Mouse (Mus musculus) CD8-positive naive resting alpha-beta T cell, adult 2 months (primary cell): ENCODE results near the gene Cfap157.
A peak's percentile ranks its signal among the peaks of the same experiment; 100 is the strongest.

Experiments used
- DNase-seq, 2 experiments: peaks; one replicate each; pipeline ENCODE4 v3.0.0; 2022; ENCODE audit warnings: low read depth in 2 of 2, low spot score in 2 of 2

Gene Cfap157

GRCm38 (mm10) chr2:32787176-32787575 is 2.9 kb upstream of the Cfap157 start:
- DNase-seq, result no peak

DNA sequence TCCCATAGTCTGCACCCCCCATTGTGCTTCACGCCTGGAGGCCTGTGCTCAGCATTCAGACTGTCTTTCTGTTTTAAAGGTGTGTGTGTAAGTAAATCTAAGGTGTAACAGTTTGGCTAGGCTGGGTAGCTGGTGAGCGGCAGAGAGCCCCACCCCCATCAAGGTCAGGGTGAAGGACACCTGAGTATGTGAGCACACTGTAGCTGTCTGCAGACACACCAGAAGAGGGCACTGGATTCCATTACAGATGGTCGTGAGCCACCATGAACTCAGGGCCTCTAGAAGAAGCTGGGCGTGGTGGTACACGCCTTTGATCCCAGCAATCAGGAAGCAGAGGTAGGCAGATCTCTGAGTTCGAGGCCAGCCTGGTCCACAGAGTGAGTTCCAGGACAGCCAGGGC is 2.5 kb downstream of the Cfap157 start:
- no peak for DNase-seq

GRCm38 (mm10) chr2:32779714-32780113 is 4.5 kb downstream of the Cfap157 start:
- no peak for DNase-seq

GRCm38 (mm10) chr2:32779131-32779530 is 5.1 kb downstream of the Cfap157 start:
- no peak for DNase-seq

GRCm38 (mm10) chr2:32778081-32778480 is 6.1 kb downstream of the Cfap157 start:
- peak in 1 of 2 experiments; percentile 23 for DNase-seq

GRCm38 (mm10) chr2:32776192-32776591 is 8.0 kb downstream of the Cfap157 start:
- DNase-seq, result no peak

DNA sequence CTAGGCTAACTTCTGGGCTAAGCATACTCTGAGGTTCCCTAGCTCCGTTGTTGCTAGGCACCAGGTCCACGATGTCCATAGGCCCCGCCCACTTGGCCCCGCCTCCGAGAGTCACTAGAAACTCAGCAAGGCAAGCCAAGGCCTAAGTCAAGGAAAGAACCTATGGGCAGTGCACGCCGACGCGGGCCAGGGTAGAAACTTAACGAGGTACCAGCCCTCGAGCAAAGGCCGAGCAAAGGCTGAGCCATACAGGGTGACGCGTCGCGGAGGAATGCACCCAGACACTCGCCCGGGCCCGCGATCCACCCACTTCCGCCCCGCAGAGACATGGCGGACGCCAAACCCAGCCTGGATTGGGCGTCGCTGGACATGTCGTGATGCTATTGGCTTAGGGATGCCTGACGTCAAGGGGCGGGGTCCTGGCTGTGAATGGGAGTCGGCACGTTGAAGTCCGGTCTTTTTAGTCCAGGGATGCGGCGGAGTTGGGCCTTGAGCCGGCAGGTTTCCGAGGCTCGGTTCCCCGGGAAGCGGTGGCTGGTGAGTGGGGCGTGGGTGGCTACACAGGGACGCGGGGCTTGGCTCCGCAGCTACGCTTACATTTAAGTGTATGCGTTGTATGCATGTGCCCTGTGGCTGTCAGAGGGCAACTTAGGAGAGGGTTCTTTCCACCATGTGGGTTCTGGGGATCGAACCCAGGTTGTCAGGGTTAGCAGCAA is 8.7 kb downstream of the Cfap157 start, which contains the start of the genes Ttc16 and Ptrh1:
Gene Ttc16, minus strand, starts transcription at position 275 of the 716 bp plus-strand sequence.
Gene Ptrh1, plus strand, starts transcription at position 428 of the 716 bp plus-strand sequence.
- DNase-seq, result peak; percentile 93 to 97

GRCm38 (mm10) chr2:32772626-32773279 is 11.5 kb downstream of the Cfap157 start:
- DNase-seq, result no peak

DNA sequence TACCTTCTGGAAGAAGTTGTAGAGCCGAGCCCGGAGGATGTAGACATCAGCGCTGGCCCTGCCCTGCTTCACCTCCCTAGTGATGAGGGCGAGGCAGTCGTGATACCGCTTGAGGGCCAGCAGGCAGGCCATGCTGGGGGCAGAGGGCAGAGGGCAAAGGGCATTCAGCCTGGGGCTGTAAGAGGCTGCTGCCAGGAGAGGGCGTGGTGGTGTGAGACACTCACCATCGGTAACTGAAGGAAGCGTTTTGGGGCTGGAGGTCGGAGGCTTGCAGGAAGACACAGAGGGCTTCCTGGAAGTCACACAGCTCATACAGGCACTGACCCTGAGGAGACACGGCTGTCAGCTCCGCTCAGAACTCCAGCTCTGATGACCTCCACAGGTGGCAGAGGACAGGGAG is 12.3 kb downstream of the Cfap157 start:
- DNase-seq, result no peak

- DNase-seq, result no peak
Measured at GRCm38 (mm10) chr2:32769327-32770085, 14.7 kb downstream of the Cfap157 start.

DNA sequence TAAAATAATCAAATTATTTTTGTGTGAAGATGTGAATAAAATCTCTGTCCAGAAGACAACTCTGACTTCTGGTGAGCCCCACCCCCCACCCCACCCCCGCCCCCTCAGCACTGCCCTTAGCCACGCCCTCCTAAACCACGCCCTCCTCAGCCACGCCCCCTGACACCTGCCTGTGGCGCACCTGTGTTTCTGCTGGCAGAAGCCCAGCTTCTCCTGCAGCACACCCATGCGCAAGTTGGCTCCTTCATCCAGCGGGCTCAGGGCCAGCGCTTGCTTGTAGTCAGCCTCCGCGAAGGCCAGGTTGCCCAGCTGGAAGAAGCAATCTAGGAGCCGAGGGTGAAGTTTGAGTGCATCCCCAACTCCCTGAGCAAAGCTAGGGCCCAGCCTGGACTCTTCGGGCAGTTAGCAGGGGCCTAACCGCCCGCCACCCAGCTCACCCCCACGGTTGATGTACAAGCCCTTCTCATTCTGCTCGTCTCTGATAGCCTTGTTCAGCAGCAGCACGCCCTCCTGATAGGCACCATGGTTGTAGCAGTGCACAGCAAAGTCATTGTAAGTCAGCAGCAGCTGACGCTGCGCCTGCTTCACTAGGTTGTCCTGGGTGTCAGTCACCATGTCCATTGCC is 15.5 kb downstream of the Cfap157 start:
- DNase-seq, result no peak

DNA sequence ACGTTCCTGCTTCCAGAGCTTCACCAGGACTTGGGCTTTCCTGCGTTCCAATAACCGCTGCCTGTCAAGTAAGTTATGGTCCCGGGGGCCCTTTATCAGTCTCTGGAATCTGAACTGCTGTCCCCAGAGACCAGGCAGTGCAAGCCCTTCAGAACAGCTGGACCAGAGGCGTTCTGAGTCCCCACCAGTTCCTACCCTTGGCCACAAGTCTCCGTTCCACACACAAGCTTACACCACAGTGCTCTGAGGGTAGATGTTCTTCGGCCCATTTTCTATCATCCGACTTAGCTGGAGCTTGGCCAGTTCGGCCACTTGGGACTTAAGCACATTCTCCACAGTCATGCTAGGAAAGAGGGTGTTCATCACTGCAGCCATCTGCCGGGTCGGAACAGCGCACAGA is 17.0 kb downstream of the Cfap157 start:
- DNase-seq, result no peak

DNA sequence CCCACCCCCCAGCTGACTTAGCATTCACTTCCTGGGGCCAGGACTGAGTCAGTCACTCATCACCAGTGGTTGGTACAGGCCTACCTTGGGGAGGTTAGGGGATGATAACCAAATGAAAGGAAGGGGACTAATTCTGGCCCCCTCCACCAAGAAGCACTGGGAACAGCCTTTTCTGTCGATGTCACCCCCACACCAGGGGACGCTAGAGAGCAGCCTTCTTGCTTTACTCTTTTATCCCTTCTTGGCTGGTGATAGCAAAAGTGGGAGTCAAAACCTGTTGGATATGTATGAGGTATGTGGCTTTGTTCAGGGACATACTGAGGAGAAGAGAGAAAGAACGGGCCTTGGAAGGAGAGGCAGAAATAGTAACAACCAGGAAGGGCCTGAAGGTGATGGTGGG is 20.9 kb downstream of the Cfap157 start:
- DNase-seq, result no peak

DNA sequence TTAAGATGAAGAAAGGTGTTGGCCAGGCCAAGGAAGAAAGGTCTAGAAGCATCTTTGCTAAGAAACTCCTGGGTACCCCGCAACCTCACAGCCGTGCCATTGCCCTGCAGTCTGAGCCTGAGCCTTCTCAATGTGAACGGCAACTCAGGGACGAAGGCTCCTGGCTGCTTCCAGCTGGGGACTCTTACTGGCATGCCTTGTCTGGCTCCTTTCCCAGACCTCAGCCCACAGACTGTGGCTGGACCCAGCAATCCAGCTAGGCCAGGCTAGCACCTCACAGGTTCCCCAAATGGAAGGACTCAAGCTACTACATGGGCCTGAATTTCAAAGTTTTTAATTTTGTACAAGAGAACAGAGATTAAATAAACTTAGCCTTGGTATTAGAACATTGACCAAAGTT is 22.4 kb downstream of the Cfap157 start:
- DNase-seq, result no peak

DNA sequence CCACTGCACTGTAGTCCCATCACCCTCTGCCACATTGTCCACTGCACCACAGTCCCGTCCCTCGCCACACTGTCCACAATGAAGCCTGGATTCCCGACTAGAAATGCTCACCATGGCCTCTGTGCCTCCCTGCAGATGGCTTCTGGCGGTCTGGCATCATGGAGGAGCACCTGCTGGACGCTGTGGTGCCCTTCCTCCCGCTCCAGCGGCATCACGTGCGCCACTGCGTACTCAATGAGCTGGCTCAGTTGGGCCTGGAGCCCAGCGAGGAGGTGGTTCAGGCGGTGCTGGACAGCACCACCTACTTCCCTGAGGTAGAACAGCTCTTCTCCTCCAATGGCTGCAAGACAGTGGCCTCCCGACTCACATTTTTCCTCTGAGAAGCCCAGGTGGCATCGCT is 22.9 kb downstream of the Cfap157 start:
- DNase-seq, result no peak

DNA sequence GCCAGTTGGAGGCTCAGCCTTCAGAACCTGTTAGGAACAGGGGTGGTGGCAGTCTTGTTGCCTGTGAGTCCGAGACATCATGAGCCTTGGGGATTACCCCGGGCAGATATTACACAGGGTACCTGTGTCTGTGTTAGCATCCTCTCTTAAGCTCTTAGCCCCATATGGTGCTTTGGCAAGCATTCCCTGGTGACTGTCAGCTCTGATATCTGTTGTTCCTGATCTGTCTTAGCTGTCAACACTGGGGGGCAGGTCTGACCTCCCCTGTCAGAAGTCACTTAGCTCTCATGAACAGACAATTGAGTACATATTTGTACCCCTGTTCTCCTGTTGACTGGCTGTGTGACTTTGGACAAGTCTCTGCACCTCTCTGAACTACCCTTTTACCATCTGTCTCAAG is 25.2 kb downstream of the Cfap157 start:
- DNase-seq, result no peak

GRCm38 (mm10) chr2:32758503-32758902 is 25.7 kb downstream of the Cfap157 start:
- no peak for DNase-seq

- DNase-seq, result peak; percentile 96
Measured at GRCm38 (mm10) chr2:32757056-32757845, 27.0 kb downstream of the Cfap157 start, which contains the start of gene Tor2a. TSS of gene Tor2a (plus strand) at chr2:32757234.

DNA sequence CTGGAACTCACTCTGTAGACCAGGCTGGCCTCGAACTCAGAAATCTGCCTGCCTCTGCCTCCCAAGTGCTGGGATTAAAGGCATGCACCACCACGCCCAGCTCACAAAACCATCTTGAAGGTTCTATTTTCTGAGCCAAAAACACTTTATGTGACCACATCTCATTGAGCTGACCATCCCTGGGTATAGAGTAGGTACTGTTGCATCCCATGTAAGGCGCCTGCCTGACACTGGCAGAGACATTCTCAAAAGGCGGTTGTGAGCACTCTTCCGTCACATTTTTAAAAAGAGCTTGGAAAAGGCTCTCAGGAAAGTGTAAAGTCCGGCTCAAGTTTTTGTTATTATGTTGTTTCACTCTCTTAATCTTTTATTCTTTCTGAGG is 27.6 kb downstream of the Cfap157 start:
- DNase-seq, result no peak

- no peak for DNase-seq
Measured at GRCm38 (mm10) chr2:32752181-32752580, 32.0 kb downstream of the Cfap157 start.

GRCm38 (mm10) chr2:32751665-32752033 is 32.6 kb downstream of the Cfap157 start:
- no peak for DNase-seq
